ENCODE assay signal across 20 mouse cellular contexts in genomic region chr10:127200279-127200678, GRCm38 (mm10). TPM values are rescaled to one million over a fixed set of nuclear protein-coding genes. Genes with fewer than 3 reads are reported as not detected.
DNase-seq lines count a peak whose midpoint lies in the region; ATAC-seq and TF ChIP-seq lines count a peak whose summit lies in the region.
"Had no signal": no experiment of that assay in that cellular context is flagged by ENCODE, and none has a peak within 500 bp of the region (broad histone marks: within the 10 kb centered on the region; RNA-seq: fewer than 3 reads in every experiment).

No protein-coding gene starts in this region.

- H3K27ac ChIP-seq in intestine, postnatal 0 days (ENCODE audit: low read depth, low read length), result no peak overlapping the region
- H3K27ac ChIP-seq in intestine, embryonic 16.5 days (ENCODE audit: low read length), result no peak overlapping the region
- H3K27ac ChIP-seq in midbrain, postnatal 0 days (ENCODE audit: low read depth, low read length), result no peak overlapping the region
- H3K27ac ChIP-seq in midbrain, embryonic 11.5 days (ENCODE audit: low read depth, low read length), result no peak overlapping the region
- no peak overlapping the region; the same call in 1 of the 2 replicates for H3K27ac ChIP-seq in liver, embryonic 14.5 days
- H3K27ac ChIP-seq: embryonic facial prominence, embryonic 13.5 days; heart, embryonic 10.5 days; midbrain, embryonic 13.5 days had no signal

- H3K4me3 ChIP-seq in intestine, postnatal 0 days (ENCODE audit: low read depth, low read length), result no peak overlapping the region
- no peak overlapping the region for H3K4me3 ChIP-seq in intestine, embryonic 16.5 days (ENCODE audit: low read length)
- H3K4me3 ChIP-seq in midbrain, postnatal 0 days (ENCODE audit: low read depth, low read length), result no peak overlapping the region
- no peak overlapping the region for H3K4me3 ChIP-seq in midbrain, embryonic 11.5 days (ENCODE audit: low read depth, low read length)
- no peak overlapping the region for H3K4me3 ChIP-seq in liver, embryonic 14.5 days (ENCODE audit: insufficient read depth in 1 of 2, low read depth in 2 of 2, low read length in 2 of 2)
- H3K4me3 ChIP-seq: embryonic facial prominence, embryonic 13.5 days; heart, embryonic 10.5 days; midbrain, embryonic 13.5 days had no signal

- H3K4me2 ChIP-seq in intestine, postnatal 0 days (replicated peaks; ENCODE audit: low read depth), result no peak overlapping the region
- no peak overlapping the region for H3K4me2 ChIP-seq in intestine, embryonic 16.5 days (ENCODE audit: low read depth, low read length)
- no peak overlapping the region for H3K4me2 ChIP-seq in midbrain, postnatal 0 days (ENCODE audit: low read depth, low read length, poor library complexity, severe bottlenecking)
- no peak overlapping the region for H3K4me2 ChIP-seq in midbrain, embryonic 11.5 days
- H3K4me2 ChIP-seq in liver, embryonic 14.5 days (ENCODE audit: low read depth), result no peak overlapping the region
- H3K4me2 ChIP-seq: embryonic facial prominence, embryonic 13.5 days; midbrain, embryonic 13.5 days had no signal

- 87% methylated on average over 8 of the region's 8 CpGs for WGBS in intestine, postnatal 0 days
- 82% methylated on average over 8 of the region's 8 CpGs for WGBS in intestine, embryonic 16.5 days
- WGBS in midbrain, postnatal 0 days, result 81% methylated on average over 8 of the region's 8 CpGs
- 87% methylated on average over 8 of the region's 8 CpGs for WGBS in midbrain, embryonic 11.5 days
- 75% methylated on average over 8 of the region's 8 CpGs for WGBS in liver, embryonic 14.5 days (ENCODE audit: insufficient replicate concordance)

- no peaks in the 10 kb centered on the region for H3K4me1 ChIP-seq in intestine, postnatal 0 days (replicated peaks; ENCODE audit: control insufficient read depth, insufficient read depth, low read length)
- H3K4me1 ChIP-seq in intestine, embryonic 16.5 days (ENCODE audit: control insufficient read depth, insufficient read depth, low read length), result peaks cover 3% of the 10 kb centered on the region; the same call in 1 of the 2 replicates
- H3K4me1 ChIP-seq in midbrain, postnatal 0 days (ENCODE audit: insufficient read depth, low read length), result peaks cover 6% of the 10 kb centered on the region; the same call in 1 of the 2 replicates
- H3K4me1 ChIP-seq in midbrain, embryonic 11.5 days (ENCODE audit: control insufficient read depth, insufficient read depth, low read length), result peaks cover 8% of the 10 kb centered on the region
- peaks cover 32 to 37% of the 10 kb centered on the region in 2 experiments for H3K4me1 ChIP-seq in liver, embryonic 14.5 days (replicated peaks; ENCODE audit: control insufficient read depth in 2 of 2, insufficient read depth in 2 of 2, low read length in 1 of 2)

- TF ChIP-seq EP300 in liver, embryonic 14.5 days (IDR thresholded peaks at IDR 0.05; ENCODE audit: low read depth), result no peak

- H3K27me3 ChIP-seq in intestine, postnatal 0 days (replicated peaks; ENCODE audit: control insufficient read depth, insufficient read depth, low read length), result no peaks in the 10 kb centered on the region
- no peaks in the 10 kb centered on the region for H3K27me3 ChIP-seq in intestine, embryonic 16.5 days (replicated peaks; ENCODE audit: control insufficient read depth, insufficient read depth, low read length)
- no peaks in the 10 kb centered on the region for H3K27me3 ChIP-seq in midbrain, postnatal 0 days (ENCODE audit: insufficient read depth, low read length)
- no peaks in the 10 kb centered on the region for H3K27me3 ChIP-seq in midbrain, embryonic 11.5 days (ENCODE audit: control insufficient read depth, insufficient read depth, low read length)
- no peaks in the 10 kb centered on the region for H3K27me3 ChIP-seq in liver, embryonic 14.5 days (ENCODE audit: control insufficient read depth, insufficient read depth, low read length)
- H3K27me3 ChIP-seq: embryonic facial prominence, embryonic 13.5 days; midbrain, embryonic 13.5 days had no signal

- H3K9me3 ChIP-seq in intestine, postnatal 0 days (ENCODE audit: control insufficient read depth), result no peaks in the 10 kb centered on the region
- H3K9me3 ChIP-seq in intestine, embryonic 16.5 days (ENCODE audit: control insufficient read depth, low read length), result no peaks in the 10 kb centered on the region
- no peaks in the 10 kb centered on the region for H3K9me3 ChIP-seq in midbrain, postnatal 0 days (ENCODE audit: low read length)
- H3K9me3 ChIP-seq in midbrain, embryonic 11.5 days (ENCODE audit: control insufficient read depth, low read length), result no peaks in the 10 kb centered on the region
- H3K9me3 ChIP-seq in liver, embryonic 14.5 days (ENCODE audit: control insufficient read depth, low read length), result no peaks in the 10 kb centered on the region
- H3K9me3 ChIP-seq: embryonic facial prominence, embryonic 13.5 days; G1E; heart, embryonic 10.5 days; midbrain, embryonic 13.5 days had no signal

- TF ChIP-seq CTCF in intestine, postnatal 0 days (IDR thresholded peaks at IDR 0.05; ENCODE audit: low read depth), result peak; percentile 45
- peak; percentile 38 for TF ChIP-seq CTCF in midbrain, postnatal 0 days (IDR thresholded peaks at IDR 0.05)
- peak; percentile 52 for TF ChIP-seq CTCF in liver, embryonic 14.5 days (IDR thresholded peaks at IDR 0.05; ENCODE audit: low read depth)

- DNase-seq in midbrain, postnatal 0 days (ENCODE audit: low spot score), result no peak
- no peak for DNase-seq in midbrain, embryonic 11.5 days (ENCODE audit: low spot score, missing footprints)
- no peak for DNase-seq in liver, embryonic 14.5 days (ENCODE audit: low read depth in 3 of 3, low spot score in 3 of 3)
- DNase-seq in Muller cell, postnatal 12 days (ENCODE audit: inconsistent ontology term), result no peak
- DNase-seq in ovary, postnatal 14 days (ENCODE audit: low spot score), result no peak
- DNase-seq: adrenal gland, adult 2 months; cerebellum, adult 11-12 months; gastrocnemius, postnatal 14 days; heart, postnatal 36 days; layer of hippocampus, postnatal 36 days; left cerebral cortex, postnatal 4 days; lung, adult 18-20 months; right cerebral cortex, adult 18-20 months; thymus, postnatal 14 days had no signal

- peaks cover 70% of the 10 kb centered on the region for H3K36me3 ChIP-seq in intestine, postnatal 0 days (ENCODE audit: control insufficient read depth, insufficient read depth)
- H3K36me3 ChIP-seq in intestine, embryonic 16.5 days (ENCODE audit: control insufficient read depth, insufficient read depth, low read length), result peaks cover 10% of the 10 kb centered on the region; the same call in 1 of the 2 replicates
- H3K36me3 ChIP-seq in midbrain, postnatal 0 days (ENCODE audit: insufficient read depth, low read length), result peaks cover 42% of the 10 kb centered on the region
- peaks cover 9% of the 10 kb centered on the region for H3K36me3 ChIP-seq in midbrain, embryonic 11.5 days (ENCODE audit: control insufficient read depth, insufficient read depth, low read length)
- peaks cover 77% of the 10 kb centered on the region for H3K36me3 ChIP-seq in liver, embryonic 14.5 days (replicated peaks; ENCODE audit: control insufficient read depth, insufficient read depth, low read depth)

- ATAC-seq in intestine, postnatal 0 days, result no peak
- no peak for ATAC-seq in intestine, embryonic 16.5 days
- no peak for ATAC-seq in midbrain, postnatal 0 days (ENCODE audit: low FRiP score)
- ATAC-seq in midbrain, embryonic 11.5 days (ENCODE audit: low FRiP score), result no peak
- no peak for ATAC-seq in liver, embryonic 14.5 days (ENCODE audit: insufficient read depth)
- ATAC-seq: midbrain, embryonic 13.5 days had no signal

- no peak overlapping the region for H3K9ac ChIP-seq in intestine, postnatal 0 days (ENCODE audit: low read depth, low read length)
- no peak overlapping the region for H3K9ac ChIP-seq in intestine, embryonic 16.5 days (ENCODE audit: low read depth, low read length)
- H3K9ac ChIP-seq in midbrain, postnatal 0 days (replicated peaks; ENCODE audit: low read length, poor library complexity, severe bottlenecking), result no peak overlapping the region
- H3K9ac ChIP-seq in midbrain, embryonic 11.5 days (ENCODE audit: low read length), result no peak overlapping the region
- H3K9ac ChIP-seq in liver, embryonic 14.5 days (replicated peaks), result no peak overlapping the region
- H3K9ac ChIP-seq: midbrain, embryonic 13.5 days had no signal

RNA-seq across cellular contexts. Expression of gene Dtx3, which starts 4.8 kb away (rescaled TPM):
- polyA plus RNA-seq in intestine, postnatal 0 days (2015; fragmentation: Nextera tagmentation; extraction: Ambion mirVana), result 22.2 and 24.6 TPM in 2 replicates
- polyA plus RNA-seq in intestine, embryonic 16.5 days (2015; fragmentation: Nextera tagmentation; extraction: Ambion mirVana), result 54.4 and 56.9 TPM in 2 replicates
- total RNA-seq in midbrain, postnatal 0 days (2014; rRNA removed), result 258 and 275 TPM in 2 replicates
- 205 and 217 TPM in 2 replicates for polyA plus RNA-seq in midbrain, postnatal 0 days (2015; fragmentation: Nextera tagmentation; extraction: Ambion mirVana)
- polyA plus RNA-seq in midbrain, embryonic 11.5 days (2014; fragmentation: Nextera tagmentation; extraction: Ambion mirVana), result 130 and 138 TPM in 2 replicates
- polyA plus RNA-seq in liver, embryonic 14.5 days (2012; rRNA removed), result 35.9 and 38.6 TPM in 2 replicates
- 11.2 and 15.0 TPM in 2 replicates for polyA plus RNA-seq in liver, embryonic 14.5 days (2014; fragmentation: Nextera tagmentation; extraction: Ambion mirVana)

RNA-seq across cellular contexts. Expression of gene Arhgef25, which starts 10.4 kb away (rescaled TPM):
- 14.4 and 15.1 TPM in 2 replicates for polyA plus RNA-seq in intestine, postnatal 0 days (2015; fragmentation: Nextera tagmentation; extraction: Ambion mirVana)
- 44.7 and 46.3 TPM in 2 replicates for polyA plus RNA-seq in intestine, embryonic 16.5 days (2015; fragmentation: Nextera tagmentation; extraction: Ambion mirVana)
- 47.6 and 48.8 TPM in 2 replicates for total RNA-seq in midbrain, postnatal 0 days (2014; rRNA removed)
- polyA plus RNA-seq in midbrain, postnatal 0 days (2015; fragmentation: Nextera tagmentation; extraction: Ambion mirVana), result 13.5 and 15.4 TPM in 2 replicates
- 25.8 and 28.2 TPM in 2 replicates for polyA plus RNA-seq in midbrain, embryonic 11.5 days (2014; fragmentation: Nextera tagmentation; extraction: Ambion mirVana)
- 6.9 and 7.7 TPM in 2 replicates for polyA plus RNA-seq in liver, embryonic 14.5 days (2012; rRNA removed)
- polyA plus RNA-seq in liver, embryonic 14.5 days (2014; fragmentation: Nextera tagmentation; extraction: Ambion mirVana), result 3.4 and 4.8 TPM in 2 replicates

RNA-seq across cellular contexts. Expression of gene Pip4k2c, which starts 11.1 kb away (rescaled TPM):
- polyA plus RNA-seq in intestine, postnatal 0 days (2015; fragmentation: Nextera tagmentation; extraction: Ambion mirVana), result 43.0 and 47.0 TPM in 2 replicates
- 40.3 and 44.5 TPM in 2 replicates for polyA plus RNA-seq in intestine, embryonic 16.5 days (2015; fragmentation: Nextera tagmentation; extraction: Ambion mirVana)
- total RNA-seq in midbrain, postnatal 0 days (2014; rRNA removed), result 17.0 and 18.3 TPM in 2 replicates
- 14.5 and 15.1 TPM in 2 replicates for polyA plus RNA-seq in midbrain, postnatal 0 days (2015; fragmentation: Nextera tagmentation; extraction: Ambion mirVana)
- 10.3 and 11.4 TPM in 2 replicates for polyA plus RNA-seq in midbrain, embryonic 11.5 days (2014; fragmentation: Nextera tagmentation; extraction: Ambion mirVana)
- polyA plus RNA-seq in liver, embryonic 14.5 days (2012; rRNA removed), result 28.2 and 31.2 TPM in 2 replicates
- 25.7 and 31.1 TPM in 2 replicates for polyA plus RNA-seq in liver, embryonic 14.5 days (2014; fragmentation: Nextera tagmentation; extraction: Ambion mirVana)

RNA-seq across cellular contexts. Expression of gene Slc26a10, which starts 19.8 kb away (rescaled TPM):
- polyA plus RNA-seq in intestine, postnatal 0 days (2015; fragmentation: Nextera tagmentation; extraction: Ambion mirVana), result 0.52 and 0.65 TPM in 2 replicates
- polyA plus RNA-seq in intestine, embryonic 16.5 days (2015; fragmentation: Nextera tagmentation; extraction: Ambion mirVana), result 1.0 and 1.1 TPM in 2 replicates
- 0.05 TPM in 2 replicates for total RNA-seq in midbrain, postnatal 0 days (2014; rRNA removed)
- 0.80 TPM in 2 replicates for polyA plus RNA-seq in midbrain, postnatal 0 days (2015; fragmentation: Nextera tagmentation; extraction: Ambion mirVana)
- 0.51 and 0.58 TPM in 2 replicates for polyA plus RNA-seq in midbrain, embryonic 11.5 days (2014; fragmentation: Nextera tagmentation; extraction: Ambion mirVana)
- polyA plus RNA-seq in liver, embryonic 14.5 days (2012; rRNA removed), result 1.5 and 1.7 TPM in 2 replicates
- 0.75 and 1.3 TPM in 2 replicates for polyA plus RNA-seq in liver, embryonic 14.5 days (2014; fragmentation: Nextera tagmentation; extraction: Ambion mirVana)

RNA-seq across cellular contexts. Expression of gene B4galnt1, which starts 35.3 kb away (rescaled TPM):
- 29.4 and 34.1 TPM in 2 replicates for polyA plus RNA-seq in intestine, postnatal 0 days (2015; fragmentation: Nextera tagmentation; extraction: Ambion mirVana)
- polyA plus RNA-seq in intestine, embryonic 16.5 days (2015; fragmentation: Nextera tagmentation; extraction: Ambion mirVana), result 65.6 and 66.7 TPM in 2 replicates
- 126 and 134 TPM in 2 replicates for total RNA-seq in midbrain, postnatal 0 days (2014; rRNA removed)
- 86.8 and 88.6 TPM in 2 replicates for polyA plus RNA-seq in midbrain, postnatal 0 days (2015; fragmentation: Nextera tagmentation; extraction: Ambion mirVana)
- 8.1 and 9.4 TPM in 2 replicates for polyA plus RNA-seq in midbrain, embryonic 11.5 days (2014; fragmentation: Nextera tagmentation; extraction: Ambion mirVana)
- 9.9 and 10.4 TPM in 2 replicates for polyA plus RNA-seq in liver, embryonic 14.5 days (2012; rRNA removed)
- polyA plus RNA-seq in liver, embryonic 14.5 days (2014; fragmentation: Nextera tagmentation; extraction: Ambion mirVana), result 14.6 and 17.1 TPM in 2 replicates
